Mouse (Mus musculus) ES-E14 (cell line): Measurements from ENCODE around the gene Hoxc12.

Experiments
- CHD2 ChIP-seq: IDR thresholded peaks from 2 replicates; pipeline ENCODE4 v1.6.1; 2014; ENCODE audit warnings: mild to moderate bottlenecking, low read depth, low read length, inconsistent platforms
- HCFC1 ChIP-seq: IDR thresholded peaks from 2 replicates; pipeline ENCODE4 v1.6.1; 2012; ENCODE audit warnings: low read length, inconsistent platforms, borderline replicate concordance; ENCODE audit not compliant: insufficient read depth
- ZC3H11A ChIP-seq: IDR thresholded peaks from 2 replicates; pipeline ENCODE4 v1.6.1; 2012; ENCODE audit warnings: low read depth, mild to moderate bottlenecking, inconsistent platforms, low read length, borderline replicate concordance

GRCm38 (mm10) chr15:102931706-102932358 is 4.7 kb upstream of the Hoxc12 start:
- no peak for TF ChIP-seq ZC3H11A
- no peak for TF ChIP-seq HCFC1
- no peak for TF ChIP-seq CHD2
